Mouse (Mus musculus): Measurements from ENCODE around the gene Gm4881.

GRCm38 (mm10) chr7:24943641-24944040 lies 653 bp downstream of the Gm4881 start:
- no peak for TF ChIP-seq CTCF (IDR thresholded peaks at IDR 0.05; ENCODE audit: control insufficient read depth, insufficient read depth, low read length)
- TF ChIP-seq POLR2A (IDR thresholded peaks at IDR 0.05; ENCODE audit: borderline replicate concordance, control insufficient read depth, low read depth, low read length): no peak
